Mouse (Mus musculus) cerebellum, adult 11 months (tissue): Measurements from ENCODE around the gene Mfsd7a.
A peak's percentile ranks its signal among the peaks of the same experiment; 100 is the strongest.
"Not testable (repeated sequence)": the region's sequence is repeated elsewhere in the genome, so short reads cannot be mapped to it uniquely, and the experiment has no call there.

ENCODE experiments used
- DNase-seq: peaks from one replicate; pipeline ENCODE4 v3.0.0; 2022

Gene Mfsd7a

DNA sequence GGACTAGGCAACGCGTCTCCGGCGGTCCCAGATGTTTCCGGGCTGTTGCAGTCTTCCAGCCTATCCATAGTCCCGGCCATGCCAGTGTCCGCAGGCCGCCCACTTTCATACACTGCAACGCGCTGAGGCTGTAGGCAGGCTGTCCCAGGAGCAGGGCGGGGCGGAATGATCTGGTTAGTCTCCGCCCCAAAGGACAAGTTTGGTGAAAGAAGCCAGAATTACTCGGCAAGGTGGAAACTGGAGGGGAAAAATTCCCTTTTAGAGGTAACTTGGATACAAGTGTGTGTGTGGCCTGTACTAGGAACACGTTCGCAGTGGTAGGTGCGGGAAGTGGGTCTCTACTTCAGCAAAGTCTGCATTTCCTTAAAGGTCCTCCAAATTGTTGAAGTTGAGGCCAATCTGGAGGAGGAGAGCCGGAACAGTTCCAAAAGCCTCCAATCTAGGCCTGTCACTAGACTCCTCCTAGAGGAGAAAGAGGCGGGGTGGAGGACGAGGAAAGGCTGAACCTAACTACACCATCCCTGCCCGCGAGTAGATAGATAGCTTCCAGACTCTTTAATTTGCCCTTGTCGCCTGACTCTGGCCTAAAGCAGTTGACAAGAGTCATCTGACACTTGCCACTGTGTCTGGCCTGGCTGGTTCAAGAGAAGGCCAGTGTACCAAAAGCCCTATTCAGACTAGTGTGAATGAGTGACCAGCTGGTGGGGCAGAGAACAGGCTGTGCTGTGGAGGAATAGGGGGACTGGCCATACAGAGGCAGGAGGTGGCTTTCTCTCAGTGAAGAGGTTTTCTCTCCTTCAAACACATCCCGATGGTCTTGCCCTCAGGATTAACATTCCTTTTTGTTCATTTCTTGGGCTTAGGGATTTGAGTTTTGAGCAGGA, at the start of gene Mfsd7a:
Mfsd7a (minus strand) TSS at position 107 of the 884 bp plus-strand sequence.
- no peak for DNase-seq

DNA sequence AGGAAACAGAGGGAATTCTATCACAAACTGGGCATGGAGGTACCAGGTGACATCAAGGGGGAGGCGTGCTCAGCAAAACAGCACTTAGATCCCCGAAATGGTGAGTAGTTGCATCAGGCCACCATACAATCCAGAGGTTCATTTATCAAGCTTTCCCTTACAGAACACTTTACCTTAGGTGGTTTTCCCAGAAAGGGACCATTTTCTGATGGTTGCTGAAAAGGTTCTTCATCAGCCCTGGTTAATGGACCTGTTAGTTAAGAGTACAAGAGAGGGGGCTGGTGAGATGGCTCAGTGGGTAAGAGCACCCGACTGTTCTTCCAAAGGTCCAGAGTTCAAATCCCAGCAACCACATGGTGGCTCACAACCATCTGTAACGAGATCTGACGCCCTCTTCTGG, 37.5 kb upstream of the Mfsd7a start:
- DNase-seq = not testable (repeated sequence)

DNA sequence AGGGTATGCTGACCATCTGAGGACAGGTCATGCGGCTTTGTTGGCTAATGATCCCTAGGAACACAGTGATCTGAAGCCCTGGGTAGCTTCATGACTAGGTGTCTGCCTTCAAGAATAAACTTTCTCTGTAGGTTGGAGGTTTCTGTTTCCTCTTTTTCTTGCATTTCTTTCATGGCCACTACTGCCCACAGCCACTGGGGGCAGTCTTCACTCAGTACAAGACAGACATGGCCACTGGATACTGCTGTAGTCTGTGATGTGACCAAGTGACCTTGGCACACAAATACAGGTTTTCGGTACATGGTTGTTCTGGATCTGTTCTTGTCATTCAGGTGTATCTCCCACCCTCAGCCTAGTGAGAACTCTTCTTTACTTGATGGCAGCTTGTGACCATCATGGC, 36.5 kb upstream of the Mfsd7a start:
- DNase-seq = peak; percentile 41

DNA sequence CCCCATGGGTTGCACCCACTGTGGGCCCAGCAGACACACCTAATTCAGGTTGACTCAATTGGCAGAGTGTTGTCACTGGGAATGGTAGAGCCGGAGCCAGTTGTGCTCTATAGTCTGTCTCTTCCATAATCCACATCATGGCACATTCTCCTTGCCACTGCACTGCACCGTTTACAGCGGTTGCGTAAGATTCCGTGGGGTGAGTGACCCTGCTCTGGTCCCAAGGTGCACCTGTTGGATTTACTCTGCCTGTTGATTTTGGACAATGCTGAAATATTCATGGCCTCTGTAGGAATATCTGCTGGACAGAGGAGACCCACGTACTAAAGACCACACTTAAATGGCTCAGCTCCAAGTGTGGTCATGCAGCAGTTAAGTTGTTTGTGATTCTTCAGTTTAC, 34.3 kb upstream of the Mfsd7a start:
- DNase-seq = no peak

DNA sequence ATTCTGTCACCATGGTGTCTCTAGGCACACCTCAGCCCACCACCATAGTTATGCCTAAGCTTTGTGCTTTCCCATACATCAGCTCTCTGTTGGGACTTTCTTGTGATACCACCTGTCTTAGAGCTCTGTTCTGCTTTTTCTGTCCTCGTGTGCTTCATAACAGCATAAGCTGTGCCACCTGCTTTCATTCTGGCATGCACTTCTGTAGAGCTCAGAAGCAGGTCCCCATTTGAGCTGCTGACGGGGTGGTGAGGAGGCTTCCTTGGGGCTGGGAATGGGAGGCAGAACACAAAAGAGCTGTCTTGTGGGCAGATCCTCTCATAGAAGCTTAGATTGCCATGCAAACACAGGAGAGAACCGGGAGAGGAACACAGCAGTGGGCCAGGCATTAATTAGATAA, 27.3 kb upstream of the Mfsd7a start:
- no peak for DNase-seq

DNA sequence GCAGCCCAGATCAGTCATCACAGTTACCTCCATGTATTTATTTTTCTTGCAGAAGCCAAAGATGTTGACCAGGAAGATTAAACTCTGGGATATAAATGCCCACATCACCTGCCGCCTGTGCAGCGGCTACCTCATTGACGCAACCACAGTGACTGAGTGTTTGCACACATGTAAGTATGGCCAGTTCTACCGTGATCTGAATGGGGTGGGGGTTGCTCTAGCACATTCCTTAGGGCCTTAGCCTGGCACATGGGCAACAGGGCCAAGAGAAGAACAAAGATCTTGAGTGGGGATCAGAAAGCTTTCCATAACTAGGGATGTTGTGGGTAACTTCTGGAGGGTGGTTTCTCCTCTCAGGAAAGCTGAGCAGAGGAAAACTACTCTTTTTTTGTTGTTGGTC, 25.0 kb upstream of the Mfsd7a start:
- no peak for DNase-seq

DNA sequence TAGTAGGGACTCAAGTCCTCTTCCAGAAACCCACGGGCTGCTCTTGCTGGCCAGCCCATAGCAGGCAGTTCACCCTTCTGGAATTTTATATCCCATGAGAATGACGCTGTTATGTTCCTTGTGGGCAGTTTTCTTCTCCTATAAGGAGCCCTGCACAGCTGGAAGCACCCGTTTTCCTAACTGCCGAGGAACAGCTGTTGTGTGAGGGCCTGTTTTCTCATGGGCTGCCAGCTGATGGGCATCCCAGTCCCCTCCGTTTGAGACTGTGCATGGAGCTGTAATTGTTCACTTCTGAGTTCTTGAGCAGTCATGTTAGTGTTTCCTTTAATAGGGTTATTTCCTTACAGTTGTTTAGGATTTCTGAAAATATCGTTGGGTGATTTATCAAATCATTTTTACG, 20.9 kb upstream of the Mfsd7a start:
- DNase-seq = no peak

GRCm38 (mm10) chr5:108466647-108467046, 18.0 kb upstream of the Mfsd7a start:
- DNase-seq = no peak

- no peak for DNase-seq
These were observed 16.6 kb upstream of the Mfsd7a start for GRCm38 (mm10) chr5:108465131-108465891.

DNA sequence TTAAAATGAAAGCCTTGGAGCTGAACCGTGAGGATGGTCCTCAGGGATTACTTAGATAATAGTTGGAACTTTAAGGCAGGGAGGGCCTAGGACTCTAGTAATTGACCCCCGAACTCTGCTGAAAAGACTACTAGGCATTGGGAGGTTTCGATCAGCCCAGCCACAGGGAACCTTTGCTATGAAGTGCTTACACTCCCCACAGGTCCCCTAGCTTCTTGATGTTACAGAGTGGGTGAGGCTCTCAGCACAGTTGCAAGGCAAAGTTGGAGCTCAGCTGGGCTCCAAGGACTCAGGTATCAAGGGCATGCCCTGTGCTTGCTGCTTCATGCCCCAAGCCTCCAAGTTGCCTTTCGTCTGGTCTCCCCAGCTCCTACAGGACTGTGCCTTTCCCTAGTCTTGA, 13.8 kb upstream of the Mfsd7a start:
- no peak for DNase-seq

- DNase-seq = peak; percentile 99
These were observed 12.7 kb upstream of the Mfsd7a start, which contains the start of gene Pcgf3 for GRCm38 (mm10) chr5:108461082-108462065. TSS of gene Pcgf3 (plus strand) at chr5:108461232.

GRCm38 (mm10) chr5:108460461-108460860, 11.8 kb upstream of the Mfsd7a start:
- DNase-seq = peak; percentile 12

GRCm38 (mm10) chr5:108458706-108459105, 10.0 kb upstream of the Mfsd7a start:
- no peak for DNase-seq

DNA sequence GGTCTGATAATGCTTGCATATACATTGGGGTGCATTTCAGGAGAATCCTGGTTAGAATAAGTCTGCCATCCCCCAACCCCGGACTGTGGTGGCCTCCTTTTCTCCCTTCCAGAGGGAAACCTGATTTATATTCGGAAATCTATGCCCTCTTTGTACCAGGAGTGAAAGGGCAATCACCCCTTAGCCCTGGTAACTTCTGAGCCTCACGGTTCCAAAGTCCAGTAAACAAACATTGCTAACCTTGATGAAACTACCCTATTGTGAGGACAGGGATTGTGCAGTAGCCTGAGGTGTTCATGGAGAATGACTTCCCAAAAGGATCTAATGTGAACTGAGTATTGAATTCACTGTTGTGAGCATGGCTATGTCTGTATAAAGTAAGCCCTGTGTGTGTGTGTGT, 5.4 kb upstream of the Mfsd7a start:
- DNase-seq = no peak

DNA sequence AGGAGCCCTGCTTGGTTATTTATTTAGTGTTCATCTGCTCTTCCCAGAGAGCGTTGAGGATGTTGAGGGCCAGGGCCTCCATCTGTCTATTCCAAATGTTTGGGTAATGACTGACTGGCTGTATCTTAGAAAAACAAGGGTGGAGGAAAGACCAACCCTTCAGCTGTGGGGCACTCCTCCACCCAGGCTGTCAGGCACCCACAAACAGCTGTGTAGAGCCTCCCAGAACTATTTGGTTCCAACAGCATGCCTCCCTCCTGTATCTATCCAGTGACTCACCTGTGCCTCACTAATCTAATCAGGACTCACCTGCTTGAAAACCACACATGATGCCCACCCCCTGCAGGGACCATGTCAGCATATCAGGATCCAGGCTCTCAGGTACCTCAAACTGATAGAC, 3.7 kb upstream of the Mfsd7a start:
- DNase-seq = no peak

- no peak for DNase-seq
These were observed 2.9 kb upstream of the Mfsd7a start for GRCm38 (mm10) chr5:108451611-108452010.

DNA sequence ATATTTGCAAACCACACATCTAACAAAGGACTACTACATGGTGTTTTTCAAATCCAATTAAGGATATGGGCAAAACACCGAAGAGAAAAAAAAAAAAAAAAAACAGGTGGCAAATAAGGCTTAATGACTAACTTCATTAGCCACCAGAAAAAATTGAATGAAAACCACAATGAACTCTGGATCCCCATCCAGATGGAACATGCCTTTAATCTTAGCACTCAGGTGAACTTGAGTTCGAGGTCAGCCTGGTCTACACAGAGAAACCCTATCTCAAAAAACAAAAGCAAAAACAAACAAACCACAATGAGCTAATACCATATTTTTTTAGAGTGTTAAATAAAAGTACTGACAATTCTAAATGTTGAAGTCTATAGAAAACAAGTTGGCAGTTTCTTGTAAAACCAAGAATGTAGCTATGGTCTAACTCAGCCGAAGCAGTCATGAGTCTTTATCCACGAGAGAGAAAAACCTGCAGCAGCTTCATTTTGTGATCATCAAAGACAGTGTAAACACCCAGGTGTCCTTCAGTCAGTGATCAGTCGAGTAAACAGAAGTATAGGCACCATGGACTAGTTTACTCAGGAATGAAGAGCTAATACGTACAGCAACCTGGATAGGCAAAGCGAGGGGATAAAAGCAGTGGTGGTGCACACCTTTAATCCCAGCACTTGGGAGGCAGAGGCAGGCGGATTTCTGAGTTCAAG, 2.3 kb upstream of the Mfsd7a start:
- DNase-seq = no peak

GRCm38 (mm10) chr5:108447857-108448256, 834 bp downstream of the Mfsd7a start:
- DNase-seq = no peak

GRCm38 (mm10) chr5:108446973-108447372, 1.7 kb downstream of the Mfsd7a start:
- no peak for DNase-seq

DNA sequence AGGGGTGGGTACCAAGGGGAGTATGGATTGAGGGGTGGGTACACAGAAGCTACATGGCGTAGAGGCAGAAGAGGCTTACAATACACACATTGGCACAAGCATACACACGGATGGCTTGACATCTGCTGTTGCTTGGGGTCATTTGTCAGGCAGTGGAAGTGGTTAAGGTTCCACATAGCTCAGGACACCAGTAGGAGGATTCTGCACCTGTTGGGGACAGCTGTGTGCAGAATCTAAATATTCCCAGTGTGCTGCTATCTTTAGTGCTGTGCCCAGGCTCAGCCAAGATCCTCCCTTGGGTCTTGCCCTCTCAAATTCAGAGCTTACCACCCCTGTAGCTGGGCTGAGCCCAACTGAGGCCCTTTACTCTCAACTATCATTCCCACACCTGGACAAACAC, 12.6 kb downstream of the Mfsd7a start:
- no peak for DNase-seq

DNA sequence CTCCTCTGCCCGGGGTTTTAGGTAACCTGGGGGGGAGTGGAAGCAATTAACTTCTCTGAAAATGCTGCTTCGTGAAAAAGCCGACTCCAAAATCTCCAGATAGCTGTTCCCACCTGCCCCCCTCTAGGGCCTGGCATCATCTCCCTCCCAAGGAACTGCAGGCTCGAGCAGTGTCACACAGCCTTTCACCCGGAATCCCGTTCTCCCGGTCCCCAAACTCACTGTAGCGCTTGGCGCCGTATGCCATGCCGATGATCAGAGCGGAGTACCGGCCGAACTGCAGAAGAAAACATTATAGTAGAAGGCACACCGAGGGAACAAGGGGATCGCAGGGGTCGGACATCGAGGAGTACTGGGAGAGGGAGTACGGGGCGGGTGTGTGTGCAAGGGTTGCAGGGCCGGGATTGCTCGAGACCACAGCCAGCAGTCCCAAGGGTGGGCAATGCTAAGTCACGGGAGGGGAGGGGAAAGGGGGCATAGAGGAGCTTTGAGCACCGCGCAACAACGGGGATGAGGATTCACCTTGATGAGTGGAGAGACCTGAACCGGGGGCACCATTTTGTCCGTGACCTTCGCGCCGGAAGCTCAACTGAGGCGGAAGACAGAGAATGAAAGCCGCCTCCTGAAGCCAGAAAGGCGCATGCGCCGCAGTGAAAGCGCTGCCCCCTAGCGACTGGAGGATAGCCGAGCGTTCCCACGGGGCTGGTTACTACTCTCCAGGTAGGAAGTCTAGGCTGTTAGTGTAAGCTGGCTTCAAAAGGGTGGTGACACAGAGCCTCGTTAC, 14.7 kb downstream of the Mfsd7a start, which contains the start of gene Atp5k:
Atp5k (minus strand) TSS at position 645 of the 784 bp plus-strand sequence.
- peak; percentile 94 for DNase-seq
